21 mouse cellular contexts compared by ENCODE assay signal in genomic region chr11:98869906-98870305, GRCm38 (mm10). TPM values are rescaled to one million over a fixed set of nuclear protein-coding genes. Genes with fewer than 3 reads are reported as not detected.
DNase-seq lines count a peak whose midpoint lies in the region; TF ChIP-seq lines count a peak whose summit lies in the region.
"Had no signal": no experiment of that assay in that cellular context is flagged by ENCODE, and none has a peak within 500 bp of the region (broad histone marks: within the 10 kb centered on the region; RNA-seq: fewer than 3 reads in every experiment).

No protein-coding gene starts in this region.

- DNase-seq in gastrocnemius, adult 2 months: peak; percentile 49
- no peak for DNase-seq in gastrocnemius, postnatal 4 days (ENCODE audit: low spot score in 2 of 2)
- DNase-seq in 416B (ENCODE audit: low read depth): peak; percentile 28
- DNase-seq in adipocyte (ENCODE audit: low spot score): peak; percentile 32
- DNase-seq in yolk sac, embryonic 10.5 days (ENCODE audit: low spot score): peak; percentile 43
- DNase-seq in heart, adult 18-20 months: no peak
- DNase-seq: B cell, adult 2 months; cerebellum, adult 11 months; cerebellum, adult 8-10 months; cerebellum, postnatal 14 days; embryo, embryonic 11 days; gastrocnemius, postnatal 25 days; heart, adult 11 months; heart, postnatal 10 days; heart, postnatal 4 days had no signal

- TF ChIP-seq CTCF in gastrocnemius, adult 2 months (IDR thresholded peaks at IDR 0.05): no peak

- H3K27ac ChIP-seq in gastrocnemius, adult 2 months: peak overlapping the region; percentile 84
- H3K27ac ChIP-seq: embryonic facial prominence, embryonic 15.5 days; forebrain, embryonic 15.5 days; heart, embryonic 10.5 days; hindbrain, embryonic 12.5 days; hindbrain, postnatal 0 days had no signal

- intact Hi-C loops in gastrocnemius, adult 2 months (cut with DNase I): no loop called here

- H3K4me3 ChIP-seq in gastrocnemius, adult 2 months: no peak overlapping the region
- H3K4me3 ChIP-seq: embryonic facial prominence, embryonic 15.5 days; erythroblast, embryonic 14.5 days; forebrain, embryonic 15.5 days; heart, embryonic 10.5 days; hindbrain, embryonic 12.5 days had no signal

RNA-seq across cellular contexts. Expression of gene Wipf2, which starts 6.5 kb away (rescaled TPM):
- 1 to 10 TPM; 6.1 to 6.6 TPM for total RNA-seq in gastrocnemius, adult 2 months (2021)
- total RNA-seq in gastrocnemius, postnatal 4 days (2021): 10 to 100 TPM in 1 of 2 experiments, 1 to 10 TPM in 1; 8.3 to 11.0 TPM
- 10 to 100 TPM in 1 of 2 experiments, 1 to 10 TPM in 1; 7.3 to 10.1 TPM for total RNA-seq in heart, adult 18-20 months (2021)

RNA-seq across cellular contexts. Expression of gene Rapgefl1, which starts 33.3 kb away (rescaled TPM):
- total RNA-seq in gastrocnemius, adult 2 months (2021): under 1 TPM; 0.22 to 0.26 TPM
- total RNA-seq in gastrocnemius, postnatal 4 days (2021): 1 to 10 TPM; 3.4 to 4.3 TPM
- under 1 TPM; 0.72 to 0.82 TPM for total RNA-seq in heart, adult 18-20 months (2021)

RNA-seq across cellular contexts. Expression of gene Cdc6, which starts 37.7 kb away (rescaled TPM):
- under 1 TPM in 1 of 2 experiments, not detected in 1; 0.11 TPM for total RNA-seq in gastrocnemius, adult 2 months (2021)
- total RNA-seq in gastrocnemius, postnatal 4 days (2021): 1 to 10 TPM; 6.8 to 7.5 TPM
- under 1 TPM; 0.40 to 0.41 TPM for total RNA-seq in heart, adult 18-20 months (2021)

RNA-seq across cellular contexts. Expression of gene Rara, which starts 57.7 kb away (rescaled TPM):
- 10 to 100 TPM; 10.2 to 12.4 TPM for total RNA-seq in gastrocnemius, adult 2 months (2021)
- total RNA-seq in gastrocnemius, postnatal 4 days (2021): 10 to 100 TPM; 44.6 to 45.9 TPM
- total RNA-seq in heart, adult 18-20 months (2021): 10 to 100 TPM in 1 of 2 experiments, 1 to 10 TPM in 1; 8.7 to 10.1 TPM

Comparison
In these comparisons a context has a peak if more than half of its experiments do, and no peak if none do; other contexts are left out.
1. DNase-seq: peak in gastrocnemius, adult 2 months (single experiment), 416B (single experiment), adipocyte (single experiment) and yolk sac, embryonic 10.5 days (single experiment); none in gastrocnemius, postnatal 4 days (0 of 2) and heart, adult 18-20 months (0 of 2).
2. RNA of gene Cdc6, which starts 37.7 kb away (total RNA-seq): 6.8 to 7.5 TPM in gastrocnemius, postnatal 4 days; 0.40 to 0.41 TPM in heart, adult 18-20 months and 0.11 TPM in gastrocnemius, adult 2 months; every median in the first group is over 4 times any median in the second.